Mouse (Mus musculus) testis, adult 2 months (tissue): ENCODE results near the gene Magi2. TPM values are rescaled to one million over a fixed set of nuclear protein-coding genes. Genes with fewer than 3 reads are reported as not detected.

ENCODE experiments used
- H3K27ac ChIP-seq: fragments of 200-500 bp; 2 replicates; pipeline ENCODE4 v1.5.1; 2012; ENCODE audit warnings: low read depth, low read length; ENCODE audit not compliant: control insufficient read depth, insufficient read depth
- H3K27me3 ChIP-seq: fragments of 200-500 bp; 2 replicates; pipeline ENCODE4 v1.6.1; 2012; ENCODE audit warnings: mild to moderate bottlenecking, low read length, moderate library complexity; ENCODE audit not compliant: control insufficient read depth, insufficient read depth
- H3K36me3 ChIP-seq: fragments of 200-500 bp; 2 replicates; pipeline ENCODE4 v1.6.1; 2012; ENCODE audit warnings: mild to moderate bottlenecking, low read length; ENCODE audit not compliant: control insufficient read depth, insufficient read depth
- H3K4me1 ChIP-seq: fragments of 200-500 bp; 2 replicates; pipeline ENCODE4 v1.6.1; 2012; ENCODE audit warnings: low read length; ENCODE audit not compliant: control insufficient read depth, insufficient read depth
- H3K4me3 ChIP-seq: fragments of 200-500 bp; 2 replicates; pipeline ENCODE4 v1.5.1; 2012; ENCODE audit warnings: low read depth, mild to moderate bottlenecking, low read length, moderate library complexity, mixed read lengths; ENCODE audit not compliant: control insufficient read depth
- CTCF ChIP-seq: fragments of 200-500 bp; IDR thresholded peaks from 2 replicates; pipeline ENCODE4 v1.5.1; 2012; ENCODE audit warnings: low read depth, mild to moderate bottlenecking, inconsistent platforms, low read length, moderate library complexity; ENCODE audit not compliant: control insufficient read depth, insufficient read depth, insufficient replicate concordance
- POLR2A ChIP-seq: fragments of 200-500 bp; IDR thresholded peaks from 2 replicates; pipeline ENCODE4 v1.6.1; 2012; ENCODE audit warnings: low read depth, mild to moderate bottlenecking, inconsistent platforms, low read length, moderate library complexity; ENCODE audit not compliant: control insufficient read depth
- polyA plus RNA-seq: library from polyadenylated mRNA; depleted of rRNA; stranded (reverse); fragments of >200 nt; gene quantifications from 2 replicates; pipeline ENCODE4 v1.2.3, GENCODE M21; 2012

Magi2 gene
- polyA plus RNA-seq, 1 experiment, result 6.3 TPM

- no peaks in the 10 kb centered on the region for H3K27me3 ChIP-seq
- no peak overlapping the region for H3K27ac ChIP-seq
- TF ChIP-seq POLR2A (no peak), CTCF (no peak)
- H3K4me3 ChIP-seq, result no peak overlapping the region
- no peaks in the 10 kb centered on the region for H3K36me3 ChIP-seq
- no peaks in the 10 kb centered on the region for H3K4me1 ChIP-seq
Observed at GRCm38 (mm10) chr5:20749535-20749934, 1522.7 kb downstream of the Magi2 start.

- Histone ChIP-seq H3K4me3 (no peak overlapping the region), H3K27me3 (no peaks in the 10 kb centered on the region), H3K27ac (no peak overlapping the region), H3K4me1 (no peaks in the 10 kb centered on the region), H3K36me3 (no peaks in the 10 kb centered on the region)
- no peak for TF ChIP-seq POLR2A
- no peak for TF ChIP-seq CTCF
Observed at GRCm38 (mm10) chr5:20751000-20751399, 1524.2 kb downstream of the Magi2 start.

GRCm38 (mm10) chr5:20751696-20752095 lies 1524.9 kb downstream of the Magi2 start:
- no peak overlapping the region for H3K27ac ChIP-seq

GRCm38 (mm10) chr5:20753096-20753495 lies 1526.3 kb downstream of the Magi2 start:
- Histone ChIP-seq H3K27me3 (no peaks in the 10 kb centered on the region), H3K4me3 (no peak overlapping the region), H3K4me1 (no peaks in the 10 kb centered on the region), H3K36me3 (no peaks in the 10 kb centered on the region), H3K27ac (no peak overlapping the region)
- no peak for TF ChIP-seq CTCF
- TF ChIP-seq POLR2A, result no peak

More at GRCm38 (mm10) chr5:20751696-20752095, 1524.9 kb downstream of the Magi2 start:
- H3K36me3 ChIP-seq, result no peaks in the 10 kb centered on the region
- TF ChIP-seq POLR2A (no peak), CTCF (no peak)
- no peaks in the 10 kb centered on the region for H3K4me1 ChIP-seq
- no peaks in the 10 kb centered on the region for H3K27me3 ChIP-seq
- H3K4me3 ChIP-seq, result no peak overlapping the region

- Histone ChIP-seq H3K4me1 (no peaks in the 10 kb centered on the region), H3K27me3 (no peaks in the 10 kb centered on the region), H3K36me3 (no peaks in the 10 kb centered on the region), H3K4me3 (no peak overlapping the region), H3K27ac (no peak overlapping the region)
- TF ChIP-seq POLR2A (no peak), CTCF (no peak)
Observed at GRCm38 (mm10) chr5:20753963-20754362, 1527.1 kb downstream of the Magi2 start.
